Mouse (Mus musculus) erythroblast, embryonic 14.5 days (primary cell): ENCODE results near the gene Gatc. TPM values are rescaled to one million over a fixed set of nuclear protein-coding genes. Genes with fewer than 3 reads are reported as not detected.

Source experiments
- H3K27me3 ChIP-seq: 2 replicates; pipeline ENCODE4 v1.6.1; 2012; ENCODE audit warnings: inconsistent platforms; ENCODE audit not compliant: control insufficient read depth
- H3K36me3 ChIP-seq: 2 replicates; pipeline ENCODE4 v1.6.1; 2012; ENCODE audit warnings: mild to moderate bottlenecking, inconsistent platforms; ENCODE audit not compliant: control insufficient read depth
- H3K4me1 ChIP-seq: 2 replicates; pipeline ENCODE4 v1.6.1; 2012; ENCODE audit warnings: inconsistent platforms; ENCODE audit not compliant: control insufficient read depth
- H3K4me3 ChIP-seq: replicated peaks from 2 replicates; pipeline ENCODE3; 2012; ENCODE audit warnings: moderate library complexity, mild to moderate bottlenecking, inconsistent platforms
- H3K9me3 ChIP-seq: 2 replicates; pipeline ENCODE4 v1.6.1; 2012; ENCODE audit warnings: low read length, inconsistent platforms, mixed read lengths; ENCODE audit not compliant: control insufficient read depth
- GATA1 ChIP-seq: IDR thresholded peaks from 2 replicates; pipeline ENCODE4 v1.6.1; 2012; ENCODE audit warnings: low read length, inconsistent platforms, mixed read lengths
- TAL1 ChIP-seq: IDR thresholded peaks from 3 replicates; pipeline ENCODE4 v1.6.1; 2012; ENCODE audit warnings: low read length, inconsistent platforms, mixed read lengths
- polyA plus RNA-seq: library from polyadenylated mRNA; stranded (reverse); fragments of >175 nt; gene quantifications from 2 replicates; pipeline ENCODE4 v1.2.3, GENCODE M21; 2012

Gatc gene
- polyA plus RNA-seq, 1 experiment: 1.7 TPM

- Histone ChIP-seq H3K36me3 (peaks cover 71% of the 10 kb centered on the region), H3K4me1 (peaks cover 62% of the 10 kb centered on the region), H3K27me3 (no peaks in the 10 kb centered on the region), H3K9me3 (no peaks in the 10 kb centered on the region), H3K4me3 (peak overlapping the region; percentile 83)
- TF ChIP-seq TAL1 (no peak), GATA1 (no peak)
Observed at GRCm38 (mm10) chr5:115341314-115342165, 562 bp upstream of the Gatc start.

- Histone ChIP-seq H3K27me3 (no peaks in the 10 kb centered on the region), H3K4me3 (peak overlapping the region; percentile 83), H3K4me1 (peaks cover 67% of the 10 kb centered on the region), H3K36me3 (peaks cover 71% of the 10 kb centered on the region), H3K9me3 (no peaks in the 10 kb centered on the region)
- TF ChIP-seq TAL1: no peak
- TF ChIP-seq GATA1: no peak
Observed at GRCm38 (mm10) chr5:115340007-115340406, 971 bp downstream of the Gatc start.

- Histone ChIP-seq H3K4me3 (peak overlapping the region; percentile 45), H3K9me3 (no peaks in the 10 kb centered on the region), H3K36me3 (peaks cover 99% of the 10 kb centered on the region), H3K4me1 (peaks cover 89% of the 10 kb centered on the region), H3K27me3 (no peaks in the 10 kb centered on the region)
- peak; percentile 60 for TF ChIP-seq TAL1
- no peak for TF ChIP-seq GATA1
Observed at GRCm38 (mm10) chr5:115333626-115334025, 7.4 kb downstream of the Gatc start.

DNA sequence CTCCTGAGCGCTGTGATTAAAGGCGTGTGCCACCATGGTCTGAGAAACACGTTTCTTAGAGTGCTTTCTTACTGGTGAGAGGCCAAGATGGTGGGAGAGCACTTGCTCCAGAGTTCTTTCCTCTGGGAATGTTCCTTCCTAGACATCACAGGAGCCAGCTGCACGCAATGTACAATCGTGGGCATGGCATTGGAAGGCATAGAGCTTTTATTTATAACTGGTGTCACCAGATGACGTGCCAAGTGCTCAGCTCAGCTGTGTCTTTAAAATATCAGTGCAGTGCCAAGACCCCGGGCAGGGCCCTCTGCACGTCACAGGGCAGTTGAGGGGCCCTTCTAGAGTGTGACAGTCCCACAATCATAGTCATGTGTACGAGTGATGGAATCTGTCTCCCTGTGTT, 10.0 kb downstream of the Gatc start:
- Histone ChIP-seq H3K4me1 (peaks cover 82% of the 10 kb centered on the region), H3K4me3 (no peak overlapping the region), H3K27me3 (no peaks in the 10 kb centered on the region), H3K36me3 (peaks cover 77% of the 10 kb centered on the region), H3K9me3 (no peaks in the 10 kb centered on the region)
- TF ChIP-seq GATA1 (no peak), TAL1 (no peak)

GRCm38 (mm10) chr5:115327610-115328548, 13.1 kb downstream of the Gatc start:
- Histone ChIP-seq H3K4me1 (peaks cover 69% of the 10 kb centered on the region), H3K36me3 (peaks cover 65% of the 10 kb centered on the region)

DNA sequence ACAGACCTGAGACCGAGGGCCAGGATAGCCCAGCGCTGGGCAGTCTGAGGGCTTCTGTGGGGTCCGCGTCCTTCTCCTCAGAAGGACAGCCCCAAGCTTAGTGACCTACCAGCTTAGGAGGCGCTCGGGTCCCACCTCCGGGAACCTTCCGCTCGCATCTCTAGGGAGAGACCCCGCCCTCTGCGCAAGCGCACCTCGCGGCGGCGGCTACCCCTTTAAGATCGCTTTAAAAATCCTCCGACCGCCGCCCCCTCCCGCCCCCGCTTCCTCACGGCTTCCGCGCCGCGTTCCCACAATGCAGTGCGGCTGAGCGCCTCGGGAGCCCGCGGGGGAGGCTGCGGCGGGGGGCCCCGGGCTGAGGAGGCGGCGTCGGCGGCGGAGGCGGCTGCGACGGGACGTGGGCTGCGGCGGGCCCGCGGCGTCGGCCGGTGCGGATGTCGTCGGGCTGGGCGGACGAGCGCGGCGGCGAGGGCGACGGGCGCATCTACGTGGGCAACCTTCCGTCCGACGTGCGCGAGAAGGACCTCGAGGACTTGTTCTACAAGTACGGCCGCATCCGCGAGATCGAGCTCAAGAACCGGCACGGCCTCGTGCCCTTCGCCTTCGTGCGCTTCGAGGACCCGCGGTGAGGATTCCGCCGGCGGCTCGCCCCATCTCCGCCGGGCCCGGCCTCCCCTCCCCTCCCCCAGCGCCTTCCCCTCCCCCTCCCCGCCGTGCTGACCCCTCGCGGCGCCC, 13.9 kb downstream of the Gatc start, which contains the start of gene Srsf9:
Gene Srsf9, plus strand, starts transcription at position 303 of the 735 bp plus-strand sequence.
- Histone ChIP-seq H3K4me3 (peak within 1 kb of the TSS; percentile 97), H3K9me3 (no peaks in the 10 kb centered on the region), H3K36me3 (peaks cover 57% of the 10 kb centered on the region), H3K4me1 (peaks cover 61% of the 10 kb centered on the region), H3K27me3 (no peaks in the 10 kb centered on the region)
- no peak for TF ChIP-seq TAL1
- TF ChIP-seq GATA1: no peak

More at GRCm38 (mm10) chr5:115327610-115328548, 13.1 kb downstream of the Gatc start:
- TF ChIP-seq TAL1: no peak
- no peaks in the 10 kb centered on the region for H3K9me3 ChIP-seq
- peak overlapping the region; percentile 97 for H3K4me3 ChIP-seq
- H3K27me3 ChIP-seq: no peaks in the 10 kb centered on the region

DNA sequence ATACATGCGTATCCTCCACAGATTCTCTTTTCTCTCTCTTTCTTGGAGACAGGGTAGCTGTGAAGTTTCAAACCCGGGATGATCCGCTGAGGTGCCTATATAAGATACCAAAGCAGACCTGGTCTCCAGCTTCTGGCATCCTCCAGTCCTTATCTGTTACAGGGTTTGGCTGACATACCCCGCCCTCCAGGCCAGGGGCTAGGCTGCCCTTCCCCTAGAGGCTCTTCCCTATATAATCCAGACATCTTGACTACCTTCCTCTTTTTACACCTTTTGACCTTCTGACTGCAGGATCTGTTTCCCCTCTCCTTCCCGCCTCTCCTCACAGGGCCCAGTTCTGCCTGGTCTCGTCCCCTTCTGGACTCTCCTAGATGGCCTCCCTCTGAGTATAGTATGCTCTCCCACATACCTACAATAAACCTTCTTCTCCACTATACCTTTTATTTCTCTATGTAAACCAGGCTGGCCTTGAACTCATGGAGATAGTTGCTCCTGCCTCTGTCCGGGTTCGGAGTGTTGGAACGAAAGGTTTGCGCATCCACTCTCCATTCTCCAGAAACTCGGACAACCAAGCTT, 14.6 kb downstream of the Gatc start:
- Histone ChIP-seq H3K4me1 (peaks cover 54% of the 10 kb centered on the region), H3K36me3 (peaks cover 50% of the 10 kb centered on the region), H3K27me3 (no peaks in the 10 kb centered on the region), H3K4me3 (peak overlapping the region; percentile 97), H3K9me3 (no peaks in the 10 kb centered on the region)
- peak; percentile 72 for TF ChIP-seq GATA1
- no peak for TF ChIP-seq TAL1
